Mouse (Mus musculus): ENCODE measurements around the gene Gm3460. TPM values are rescaled to one million over a fixed set of nuclear protein-coding genes. Genes with fewer than 3 reads are reported as not detected.

The Gm3460 gene
- not detected for polyA plus RNA-seq (2014; fragmentation: Illumina TruSeq; extraction: RNeasy Lipid Tissue Mini Kit (QIAGEN cat#74804); ENCODE audit: low read depth, low replicate concordance)

GRCm38 (mm10) chr14:6622318-6622717 is at the start of gene Gm3460:
Gm3460 (minus strand) TSS chr14:6622418.

GRCm38 (mm10) chr14:6590513-6590912 is 31.7 kb downstream of the Gm3460 start, which contains the start of gene Gm3629:
Gm3629 (minus strand) TSS chr14:6590613.

Other genes starting within 250 kb of the Gm3460 start
- gene Gm16440, start 232.1 kb downstream of the Gm3460 start, polyA plus RNA-seq (2014; fragmentation: Illumina TruSeq; extraction: RNeasy Lipid Tissue Mini Kit (QIAGEN cat#74804); ENCODE audit: low read depth, low replicate concordance): not detected
- not detected for gene Gm3591, start 209.9 kb downstream of the Gm3460 start, polyA plus RNA-seq (2014; fragmentation: Illumina TruSeq; extraction: RNeasy Lipid Tissue Mini Kit (QIAGEN cat#74804); ENCODE audit: low read depth, low replicate concordance)
- not detected for gene Gm3594, start 177.8 kb downstream of the Gm3460 start, polyA plus RNA-seq (2014; fragmentation: Illumina TruSeq; extraction: RNeasy Lipid Tissue Mini Kit (QIAGEN cat#74804); ENCODE audit: low read depth, low replicate concordance)
- gene Gm8356, start 85.1 kb downstream of the Gm3460 start, polyA plus RNA-seq (2014; fragmentation: Illumina TruSeq; extraction: RNeasy Lipid Tissue Mini Kit (QIAGEN cat#74804); ENCODE audit: low read depth, low replicate concordance): not detected
- not detected for gene Gm3629, start 31.8 kb downstream of the Gm3460 start, polyA plus RNA-seq (2014; fragmentation: Illumina TruSeq; extraction: RNeasy Lipid Tissue Mini Kit (QIAGEN cat#74804); ENCODE audit: low read depth, low replicate concordance)
- gene Gm10251, start 61.8 kb upstream of the Gm3460 start, polyA plus RNA-seq (2014; fragmentation: Illumina TruSeq; extraction: RNeasy Lipid Tissue Mini Kit (QIAGEN cat#74804); ENCODE audit: low read depth, low replicate concordance): not detected
- not detected for gene Gm8050, start 97.8 kb upstream of the Gm3460 start, polyA plus RNA-seq (2014; fragmentation: Illumina TruSeq; extraction: RNeasy Lipid Tissue Mini Kit (QIAGEN cat#74804); ENCODE audit: low read depth, low replicate concordance)
- not detected for gene Gm3636, start 119.9 kb upstream of the Gm3460 start, polyA plus RNA-seq (2014; fragmentation: Illumina TruSeq; extraction: RNeasy Lipid Tissue Mini Kit (QIAGEN cat#74804); ENCODE audit: low read depth, low replicate concordance)
- gene Gm8362, start 152.0 kb upstream of the Gm3460 start, polyA plus RNA-seq (2014; fragmentation: Illumina TruSeq; extraction: RNeasy Lipid Tissue Mini Kit (QIAGEN cat#74804); ENCODE audit: low read depth, low replicate concordance): not detected
- not detected for gene Gm3642, start 217.9 kb upstream of the Gm3460 start, polyA plus RNA-seq (2014; fragmentation: Illumina TruSeq; extraction: RNeasy Lipid Tissue Mini Kit (QIAGEN cat#74804); ENCODE audit: low read depth, low replicate concordance)

All from liver, adult 10 weeks (tissue).